Mouse (Mus musculus) forebrain, embryonic 14.5 days (tissue): ENCODE data around the gene Rgl1. TPM values are rescaled to one million over a fixed set of nuclear protein-coding genes. Genes with fewer than 3 reads are reported as not detected.

ENCODE experiments used
- ATAC-seq: fragments of 200-750 bp; cut with Nextera tagmentation; 2 replicates; pipeline ENCODE4 v1.8.0; 2017; ENCODE audit warnings: mild to moderate bottlenecking, moderate library complexity
- DNase-seq: peaks from one replicate; pipeline ENCODE4 v3.0.0-alpha.2; 2015; ENCODE audit warnings: low spot score
- H3K27ac ChIP-seq: fragments of 300-500 bp; sonication (generic); 2 replicates; pipeline ENCODE4 v1.5.1; 2014; ENCODE audit warnings: low read depth, mild to moderate bottlenecking, control low read depth, low read length, moderate library complexity
- H3K27me3 ChIP-seq: fragments of 300-500 bp; sonication (generic); replicated peaks from 2 replicates; pipeline ENCODE4 v1.6.1; 2014; ENCODE audit warnings: low read length, control low read depth, mixed read lengths; ENCODE audit not compliant: control insufficient read depth, insufficient read depth
- H3K36me3 ChIP-seq: fragments of 300-500 bp; sonication (generic); 2 replicates; pipeline ENCODE4 v1.6.1; 2014; ENCODE audit warnings: low read length, control low read depth; ENCODE audit not compliant: control insufficient read depth, insufficient read depth
- H3K4me1 ChIP-seq: fragments of 300-500 bp; sonication (generic); 2 replicates; pipeline ENCODE4 v1.6.1; 2014; ENCODE audit warnings: antibody characterized with exemption, low read length, control low read depth; ENCODE audit not compliant: control insufficient read depth, insufficient read depth
- H3K4me2 ChIP-seq: fragments of 300-500 bp; sonication (generic); 2 replicates; pipeline ENCODE4 v1.6.1; 2014; ENCODE audit warnings: mild to moderate bottlenecking, control low read depth, low read length
- H3K4me3 ChIP-seq: fragments of 300-500 bp; sonication (generic); 2 replicates; pipeline ENCODE4 v1.5.1; 2014; ENCODE audit warnings: low read depth, low read length, control low read depth
- H3K9ac ChIP-seq: fragments of 300-500 bp; sonication (generic); 2 replicates; pipeline ENCODE4 v1.6.1; 2014; ENCODE audit warnings: mild to moderate bottlenecking, low read length, control low read depth, moderate library complexity
- H3K9me3 ChIP-seq: fragments of 300-500 bp; sonication (generic); replicated peaks from 2 replicates; pipeline ENCODE4 v1.6.1; 2016; ENCODE audit warnings: low read length, control low read depth, mixed read lengths; ENCODE audit not compliant: control insufficient read depth
- WGBS: fragments of 180-500 bp; shearing (Covaris S2); extraction: QIAGEN DNeasy Blood & Tissue Kit; methylation state at CpG from one replicate; pipeline ENCODE4 v1.1.7; 2014; 5-methylcytosine and 5-hydroxymethylcytosine counted together
- polyA plus RNA-seq: library from polyadenylated mRNA; unstranded; fragments of >200 nt; fragmentation: Nextera tagmentation; extraction: Ambion mirVana; gene quantifications from 2 replicates; pipeline ENCODE4 v1.2.1, GENCODE M21; 2014

Gene Rgl1
- polyA plus RNA-seq, 1 experiment from 2014 or later, result 16.4 TPM

GRCm38 (mm10) chr1:152612535-152613157, 153.5 kb downstream of the Rgl1 start:
- DNase-seq, result no peak
- Histone ChIP-seq H3K4me1 (0 out of 2 replicates have a peak, but pooled peaks cover 3% of the 10 kb centered on the region), H3K36me3 (no peaks in the 10 kb centered on the region), H3K27me3 (no peaks in the 10 kb centered on the region), H3K9ac (no peak overlapping the region), H3K4me3 (no peak overlapping the region), H3K27ac (no peak overlapping the region), H3K9me3 (no peaks in the 10 kb centered on the region), H3K4me2 (no peak overlapping the region)
- ATAC-seq, result no peak
- WGBS, result 77% methylated on average over 12 of the region's 12 CpGs

- Histone ChIP-seq H3K4me1 (0 out of 2 replicates have a peak, but pooled peaks cover 3% of the 10 kb centered on the region), H3K27ac (no peak overlapping the region), H3K36me3 (no peaks in the 10 kb centered on the region), H3K27me3 (no peaks in the 10 kb centered on the region), H3K9ac (no peak overlapping the region), H3K4me2 (no peak overlapping the region), H3K9me3 (no peaks in the 10 kb centered on the region), H3K4me3 (no peak overlapping the region)
- no peak for ATAC-seq
- 78% methylated on average over 10 of the region's 10 CpGs for WGBS
- no peak for DNase-seq
Measured at GRCm38 (mm10) chr1:152609547-152609946, 156.6 kb downstream of the Rgl1 start.

- no peak overlapping the region for H3K4me3 ChIP-seq
- no peak overlapping the region for H3K4me2 ChIP-seq
- ATAC-seq (no peak), DNase-seq (no peak)
- H3K27ac ChIP-seq, result no peak overlapping the region
- no peaks in the 10 kb centered on the region for H3K27me3 ChIP-seq
- 82% methylated on average over 7 of the region's 7 CpGs for WGBS
- no peaks in the 10 kb centered on the region for H3K36me3 ChIP-seq
- H3K4me1 ChIP-seq, result 0 out of 2 replicates have a peak, but pooled peaks cover 3% of the 10 kb centered on the region
- no peaks in the 10 kb centered on the region for H3K9me3 ChIP-seq
- no peak overlapping the region for H3K9ac ChIP-seq
Measured at GRCm38 (mm10) chr1:152609006-152609405, 157.1 kb downstream of the Rgl1 start.

GRCm38 (mm10) chr1:152607765-152608164, 158.4 kb downstream of the Rgl1 start:
- H3K36me3 ChIP-seq, result no peaks in the 10 kb centered on the region
- no peak overlapping the region for H3K9ac ChIP-seq
- 0 out of 2 replicates have a peak, but pooled peaks cover 3% of the 10 kb centered on the region for H3K4me1 ChIP-seq
- WGBS, result 81% methylated on average over 14 of the region's 14 CpGs
- DNase-seq, result no peak
- no peak overlapping the region for H3K4me3 ChIP-seq
- no peak overlapping the region for H3K27ac ChIP-seq
- H3K27me3 ChIP-seq, result no peaks in the 10 kb centered on the region
- ATAC-seq, result no peak
- no peak overlapping the region for H3K4me2 ChIP-seq
- H3K9me3 ChIP-seq, result no peaks in the 10 kb centered on the region

- no peak for ATAC-seq
- 92% methylated on average over 11 of the region's 11 CpGs for WGBS
Measured at GRCm38 (mm10) chr1:152606727-152607126, 159.4 kb downstream of the Rgl1 start.

GRCm38 (mm10) chr1:152605895-152606625, 160.1 kb downstream of the Rgl1 start:
- DNase-seq (no peak), ATAC-seq (no peak)
- 77% methylated on average over 5 of the region's 5 CpGs for WGBS
- Histone ChIP-seq H3K4me1 (0 out of 2 replicates have a peak, but pooled peaks cover 3% of the 10 kb centered on the region), H3K9me3 (no peaks in the 10 kb centered on the region), H3K9ac (no peak overlapping the region), H3K36me3 (no peaks in the 10 kb centered on the region), H3K27ac (no peak overlapping the region), H3K4me3 (no peak overlapping the region), H3K4me2 (no peak overlapping the region), H3K27me3 (no peaks in the 10 kb centered on the region)

More at GRCm38 (mm10) chr1:152606727-152607126, 159.4 kb downstream of the Rgl1 start:
- no peak overlapping the region for H3K4me3 ChIP-seq
- H3K4me2 ChIP-seq, result no peak overlapping the region
- H3K36me3 ChIP-seq, result no peaks in the 10 kb centered on the region
- no peaks in the 10 kb centered on the region for H3K9me3 ChIP-seq
- DNase-seq, result no peak
- H3K27ac ChIP-seq, result no peak overlapping the region
- H3K9ac ChIP-seq, result no peak overlapping the region
- H3K27me3 ChIP-seq, result no peaks in the 10 kb centered on the region
- 0 out of 2 replicates have a peak, but pooled peaks cover 3% of the 10 kb centered on the region for H3K4me1 ChIP-seq

- no peak overlapping the region for H3K27ac ChIP-seq
- H3K36me3 ChIP-seq, result no peaks in the 10 kb centered on the region
- WGBS, result 86% methylated on average over 6 of the region's 6 CpGs
- no peak overlapping the region for H3K9ac ChIP-seq
- H3K9me3 ChIP-seq, result no peaks in the 10 kb centered on the region
- ATAC-seq (no peak), DNase-seq (no peak)
- no peaks in the 10 kb centered on the region for H3K27me3 ChIP-seq
- no peaks in the 10 kb centered on the region for H3K4me1 ChIP-seq
- no peak overlapping the region for H3K4me2 ChIP-seq
- H3K4me3 ChIP-seq, result no peak overlapping the region
Measured at GRCm38 (mm10) chr1:152604147-152604546, 162.0 kb downstream of the Rgl1 start.

GRCm38 (mm10) chr1:152603628-152604027, 162.5 kb downstream of the Rgl1 start:
- H3K4me3 ChIP-seq, result no peak overlapping the region
- ATAC-seq (no peak), DNase-seq (no peak)
- H3K9me3 ChIP-seq, result no peaks in the 10 kb centered on the region
- no peaks in the 10 kb centered on the region for H3K4me1 ChIP-seq
- no peaks in the 10 kb centered on the region for H3K36me3 ChIP-seq
- no peak overlapping the region for H3K4me2 ChIP-seq
- H3K27ac ChIP-seq, result no peak overlapping the region
- 62% methylated on average over 9 of the region's 9 CpGs for WGBS
- H3K9ac ChIP-seq, result no peak overlapping the region
- H3K27me3 ChIP-seq, result no peaks in the 10 kb centered on the region

- no peaks in the 10 kb centered on the region for H3K9me3 ChIP-seq
- no peaks in the 10 kb centered on the region for H3K4me1 ChIP-seq
- no peaks in the 10 kb centered on the region for H3K27me3 ChIP-seq
- no peaks in the 10 kb centered on the region for H3K36me3 ChIP-seq
- H3K9ac ChIP-seq, result no peak overlapping the region
- H3K4me3 ChIP-seq, result no peak overlapping the region
- WGBS, result 92% methylated on average over 2 of the region's 2 CpGs
- H3K27ac ChIP-seq, result no peak overlapping the region
- ATAC-seq (no peak), DNase-seq (no peak)
- H3K4me2 ChIP-seq, result no peak overlapping the region
Measured at GRCm38 (mm10) chr1:152600494-152600893, 165.7 kb downstream of the Rgl1 start.
